Mouse (Mus musculus) intestine, postnatal 0 days (tissue): ENCODE results near the gene Pth1r. TPM values are rescaled to one million over a fixed set of nuclear protein-coding genes. Genes with fewer than 3 reads are reported as not detected.

Experiments
- ATAC-seq: fragments of 200-750 bp; cut with Nextera tagmentation; 2 replicates; pipeline ENCODE4 v1.8.0; 2017; ENCODE audit warnings: mild to moderate bottlenecking, moderate TSS enrichment, moderate library complexity
- H3K27ac ChIP-seq: fragments of 300-500 bp; sonication (generic); 2 replicates; pipeline ENCODE4 v1.5.1; 2014; ENCODE audit warnings: mild to moderate bottlenecking, low read depth, low read length, moderate library complexity
- H3K27me3 ChIP-seq: fragments of 300-500 bp; sonication (generic); replicated peaks from 2 replicates; pipeline ENCODE4 v1.6.1; 2014; ENCODE audit warnings: low read length, mixed read lengths; ENCODE audit not compliant: control insufficient read depth, insufficient read depth
- H3K36me3 ChIP-seq: fragments of 300-500 bp; sonication (generic); 2 replicates; pipeline ENCODE4 v1.6.1; 2014; ENCODE audit warnings: mild to moderate bottlenecking, moderate library complexity; ENCODE audit not compliant: control insufficient read depth, insufficient read depth
- H3K4me1 ChIP-seq: fragments of 300-500 bp; sonication (generic); replicated peaks from 2 replicates; pipeline ENCODE4 v1.6.1; 2014; ENCODE audit warnings: antibody characterized with exemption, low read length, mixed read lengths; ENCODE audit not compliant: control insufficient read depth, insufficient read depth
- H3K4me2 ChIP-seq: fragments of 300-500 bp; sonication (generic); replicated peaks from 2 replicates; pipeline ENCODE4 v1.6.1; 2014; ENCODE audit warnings: low read depth, mild to moderate bottlenecking, moderate library complexity
- H3K4me3 ChIP-seq: fragments of 300-500 bp; sonication (generic); 2 replicates; pipeline ENCODE4 v1.5.1; 2014; ENCODE audit warnings: low read depth, low read length
- H3K9ac ChIP-seq: fragments of 300-500 bp; sonication (generic); 2 replicates; pipeline ENCODE4 v1.6.1; 2014; ENCODE audit warnings: mild to moderate bottlenecking, low read depth, low read length
- H3K9me3 ChIP-seq: fragments of 300-500 bp; sonication (generic); 2 replicates; pipeline ENCODE4 v1.6.1; 2016; ENCODE audit warnings: mixed run types; ENCODE audit not compliant: control insufficient read depth
- CTCF ChIP-seq: sonication (generic); IDR thresholded peaks from 2 replicates; pipeline ENCODE4 v1.5.1; 2016; ENCODE audit warnings: low read depth, mild to moderate bottlenecking, control low read depth, antibody characterized with exemption, moderate library complexity
- WGBS: fragments of 180-500 bp; shearing (Covaris S2); extraction: QIAGEN DNeasy Blood & Tissue Kit; methylation state at CpG from one replicate; pipeline ENCODE4 v1.1.7; 2014; 5-methylcytosine and 5-hydroxymethylcytosine counted together
- polyA plus RNA-seq: library from polyadenylated mRNA; unstranded; fragments of >200 nt; fragmentation: Nextera tagmentation; extraction: Ambion mirVana; gene quantifications from 2 replicates; pipeline ENCODE4 v1.2.1, GENCODE M21; 2015

Gene Pth1r
- polyA plus RNA-seq, 1 experiment from 2014 or later = 9.1 TPM

DNA sequence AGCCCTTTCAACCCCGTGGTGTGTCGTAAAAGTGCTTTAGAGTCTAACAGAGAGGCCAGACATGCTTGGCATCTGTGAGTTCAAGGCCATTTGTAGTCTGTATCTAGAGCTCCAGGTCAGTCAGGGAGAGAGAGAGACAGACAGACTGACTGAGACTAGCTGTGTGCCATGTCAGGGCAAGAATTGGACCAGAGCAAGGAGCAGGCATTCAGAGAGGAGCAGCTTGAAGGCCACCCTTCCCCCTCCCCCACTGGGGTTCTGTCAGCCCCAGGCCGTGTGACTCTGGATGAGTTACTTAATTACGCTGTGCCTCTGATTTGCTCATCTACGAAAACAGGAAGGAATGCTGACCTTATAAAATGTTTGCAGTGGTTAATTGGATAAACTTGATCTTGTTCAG, 64.7 kb downstream of the Pth1r start:
- WGBS = 36% methylated on average over 5 of the region's 5 CpGs
- H3K36me3 ChIP-seq = no peaks in the 10 kb centered on the region; the same call in 1 of the 2 replicates
- no peak overlapping the region for H3K27ac ChIP-seq
- no peak overlapping the region for H3K9ac ChIP-seq
- H3K9me3 ChIP-seq = no peaks in the 10 kb centered on the region
- no peak for ATAC-seq
- H3K4me3 ChIP-seq = no peak overlapping the region
- TF ChIP-seq CTCF = no peak
- H3K4me2 ChIP-seq = no peak overlapping the region
- no peaks in the 10 kb centered on the region for H3K27me3 ChIP-seq
- H3K4me1 ChIP-seq = peaks cover 19% of the 10 kb centered on the region

- Histone ChIP-seq H3K4me3 (no peak overlapping the region), H3K27me3 (no peaks in the 10 kb centered on the region), H3K27ac (no peak overlapping the region), H3K9me3 (no peaks in the 10 kb centered on the region), H3K36me3 (no peaks in the 10 kb centered on the region), H3K4me1 (peaks cover 19% of the 10 kb centered on the region), H3K4me2 (no peak overlapping the region), H3K9ac (no peak overlapping the region)
- no peak for TF ChIP-seq CTCF
- WGBS = 69% methylated on average over 9 of the region's 9 CpGs
- ATAC-seq = no peak
Measured at GRCm38 (mm10) chr9:110681817-110682216, 65.1 kb downstream of the Pth1r start.

DNA sequence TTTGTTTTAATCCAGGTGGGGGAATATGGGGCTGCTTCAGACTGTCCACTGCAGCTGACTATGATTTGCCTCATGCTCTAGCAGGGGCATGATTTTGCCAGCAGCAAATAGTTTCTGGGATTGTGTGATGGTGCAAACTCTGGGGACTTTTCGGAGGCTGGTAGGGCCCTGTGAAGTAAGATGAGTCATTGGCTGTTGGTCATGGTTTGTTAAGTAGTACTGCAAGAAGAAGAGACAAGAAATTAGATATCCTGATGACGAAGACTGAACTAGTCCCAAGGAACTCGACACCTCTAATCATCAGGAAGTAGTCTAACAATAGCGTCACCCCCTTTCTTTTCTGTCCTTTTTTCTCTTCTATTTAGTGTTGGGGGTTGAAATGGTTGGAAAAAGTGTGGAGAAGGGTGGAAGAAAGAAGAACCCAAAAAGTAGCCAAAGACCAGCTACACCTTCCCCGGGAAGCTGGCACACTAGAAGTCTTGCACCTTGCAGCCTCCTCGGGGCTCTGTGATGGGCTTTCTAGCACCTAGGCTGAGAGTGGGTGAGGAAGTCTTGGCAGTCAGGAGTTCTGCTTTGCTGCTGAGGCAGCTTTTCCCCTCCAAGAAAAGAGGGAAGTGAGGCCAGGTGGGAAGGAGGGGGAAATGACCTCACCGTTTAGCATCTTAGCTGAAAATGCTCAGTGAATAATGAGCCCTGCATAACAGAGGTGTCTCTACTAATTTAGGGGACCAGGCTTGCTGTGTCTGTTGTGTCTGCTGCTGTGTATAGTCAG, 66.0 kb downstream of the Pth1r start:
- Histone ChIP-seq H3K4me3 (no peak overlapping the region), H3K9ac (no peak overlapping the region), H3K9me3 (no peaks in the 10 kb centered on the region), H3K4me2 (no peak overlapping the region), H3K27me3 (no peaks in the 10 kb centered on the region), H3K27ac (no peak overlapping the region), H3K36me3 (no peaks in the 10 kb centered on the region; the same call in 1 of the 2 replicates), H3K4me1 (peaks cover 18% of the 10 kb centered on the region)
- ATAC-seq = no peak
- WGBS = 82% methylated on average over 7 of the region's 7 CpGs
- no peak for TF ChIP-seq CTCF

DNA sequence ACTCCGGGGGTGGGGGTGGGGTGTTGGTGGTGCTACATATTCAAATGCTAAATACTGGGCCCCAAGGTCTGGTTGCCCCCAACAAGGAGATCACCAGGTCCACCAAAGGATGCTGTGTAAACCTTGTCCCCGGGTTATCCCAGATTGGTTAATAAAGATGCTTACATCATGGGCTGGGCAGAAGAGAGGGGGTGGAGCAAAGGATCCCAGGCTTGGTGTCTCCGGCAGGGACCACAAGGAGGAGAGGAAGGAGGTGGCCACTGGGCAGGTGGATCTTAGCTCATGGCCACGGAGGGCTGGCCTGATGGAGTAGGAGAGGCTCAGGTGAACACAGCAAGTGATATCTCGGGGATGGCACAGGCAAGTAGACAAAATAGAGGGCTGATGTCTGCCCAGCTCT, 68.1 kb downstream of the Pth1r start:
- 75% methylated on average over 5 of the region's 5 CpGs for WGBS
- no peak overlapping the region for H3K9ac ChIP-seq
- no peak overlapping the region for H3K4me3 ChIP-seq
- no peaks in the 10 kb centered on the region for H3K9me3 ChIP-seq
- no peaks in the 10 kb centered on the region for H3K27me3 ChIP-seq
- H3K4me1 ChIP-seq = peaks cover 8% of the 10 kb centered on the region; the same call in 1 of the 2 replicates
- H3K4me2 ChIP-seq = no peak overlapping the region
- TF ChIP-seq CTCF = no peak
- no peak overlapping the region for H3K27ac ChIP-seq
- no peak for ATAC-seq
- peaks cover 4% of the 10 kb centered on the region; the same call in 1 of the 2 replicates for H3K36me3 ChIP-seq

DNA sequence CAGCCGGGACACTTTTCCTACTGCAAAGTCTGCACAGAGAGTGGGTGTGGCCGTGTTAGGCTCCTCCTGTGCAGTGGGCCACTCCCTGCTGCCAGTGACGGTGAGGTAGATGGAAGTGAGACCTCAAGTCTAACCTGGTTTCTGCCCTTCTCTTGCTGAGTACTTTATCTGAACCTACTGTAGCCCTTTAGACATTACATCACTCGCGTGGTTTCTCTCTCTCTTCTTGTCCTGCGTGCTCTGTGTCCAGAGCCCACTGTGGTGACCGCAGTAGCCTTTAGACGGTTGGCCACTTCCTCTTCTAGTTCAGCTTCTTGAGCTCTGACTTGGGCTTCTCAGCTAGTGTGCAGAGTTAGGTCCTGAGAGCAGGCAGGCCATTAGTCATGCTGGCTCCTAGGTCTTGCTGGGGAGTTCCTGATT, 70.4 kb downstream of the Pth1r start:
- no peak overlapping the region for H3K4me2 ChIP-seq
- WGBS = 63% methylated on average over 8 of the region's 8 CpGs
- no peak overlapping the region for H3K4me3 ChIP-seq
- H3K4me1 ChIP-seq = 0 out of 2 replicates have a peak, but pooled peaks cover 2% of the 10 kb centered on the region
- no peaks in the 10 kb centered on the region for H3K27me3 ChIP-seq
- TF ChIP-seq CTCF = no peak
- peak; percentile 60 for ATAC-seq
- H3K9me3 ChIP-seq = no peaks in the 10 kb centered on the region
- H3K9ac ChIP-seq = no peak overlapping the region
- peak overlapping the region; percentile 50; the same call in 1 of the 2 replicates for H3K27ac ChIP-seq
- peaks cover 4% of the 10 kb centered on the region; the same call in 1 of the 2 replicates for H3K36me3 ChIP-seq

GRCm38 (mm10) chr9:110673107-110673752, 73.7 kb downstream of the Pth1r start:
- Histone ChIP-seq H3K9me3 (no peaks in the 10 kb centered on the region), H3K4me1 (0 out of 2 replicates have a peak, but pooled peaks cover 2% of the 10 kb centered on the region), H3K36me3 (peaks cover 4% of the 10 kb centered on the region; the same call in 1 of the 2 replicates), H3K4me2 (no peak overlapping the region), H3K27ac (no peak overlapping the region), H3K4me3 (no peak overlapping the region), H3K9ac (no peak overlapping the region), H3K27me3 (no peaks in the 10 kb centered on the region)
- 58% methylated on average over 10 of the region's 10 CpGs for WGBS
- TF ChIP-seq CTCF = no peak
- ATAC-seq = no peak
